Mouse (Mus musculus): ENCODE results near the gene Gucy1a1.

- TF ChIP-seq POLR2A (IDR thresholded peaks at IDR 0.05; ENCODE audit: extremely low read depth, insufficient read depth, low read length) (no peak), CTCF (IDR thresholded peaks at IDR 0.05; ENCODE audit: extremely low read depth, insufficient read depth, low read length) (no peak)
These were observed 20.3 kb upstream of the Gucy1a1 start for GRCm38 (mm10) chr3:82165937-82166336.

Data from cortical plate, adult 2 months (tissue).